Comparison of ENCODE assay signal across 22 mouse cellular contexts in genomic region chr2:93681321-93681720, GRCm38 (mm10). TPM values are rescaled to one million over a fixed set of nuclear protein-coding genes. Genes with fewer than 3 reads are reported as not detected.
"Had no signal": no experiment of that assay in that cellular context is flagged by ENCODE, and none has a peak within 500 bp of the region (broad histone marks: within the 10 kb centered on the region; RNA-seq: fewer than 3 reads in every experiment).

No protein-coding gene starts in this region.

- H3K36me3 ChIP-seq: midbrain, embryonic 10.5 days; midbrain, embryonic 12.5 days; neural tube, embryonic 13.5 days; neural tube, embryonic 15.5 days had no signal

- H3K4me1 ChIP-seq: neural tube, embryonic 13.5 days; neural tube, embryonic 15.5 days had no signal

- H3K9me3 ChIP-seq: midbrain, embryonic 10.5 days; midbrain, embryonic 12.5 days; neural tube, embryonic 13.5 days; neural tube, embryonic 15.5 days had no signal

- H3K4me2 ChIP-seq: lung, embryonic 14.5 days; midbrain, embryonic 12.5 days; neural tube, embryonic 13.5 days; neural tube, embryonic 15.5 days had no signal

- DNase-seq: lung, adult 18-20 months; lung, embryonic 14.5 days; lung, postnatal 10 days; lung, postnatal 4 days; midbrain, embryonic 14.5 days; retina, postnatal 1 day; right cerebral cortex, adult 18-20 months; right cerebral cortex, postnatal 25 days; right cerebral cortex, postnatal 4 days; spleen, adult 18-20 months; thymus, adult 18-20 months; thymus, postnatal 25 days; thymus, postnatal 4 days had no signal

- H3K4me3 ChIP-seq: midbrain, embryonic 10.5 days; midbrain, embryonic 12.5 days; myocyte; neural tube, embryonic 13.5 days; neural tube, embryonic 15.5 days had no signal

- H3K9ac ChIP-seq: lung, embryonic 14.5 days; midbrain, embryonic 12.5 days; neural tube, embryonic 13.5 days; neural tube, embryonic 15.5 days had no signal

- H3K27me3 ChIP-seq: neural tube, embryonic 13.5 days; neural tube, embryonic 15.5 days had no signal

- H3K27ac ChIP-seq: midbrain, embryonic 10.5 days; midbrain, embryonic 12.5 days; neural tube, embryonic 13.5 days; neural tube, embryonic 15.5 days had no signal

RNA-seq across cellular contexts. Expression of gene Alx4, which starts 39.1 kb away (rescaled TPM):
- total RNA-seq: megakaryocyte, adult 5-6 weeks; megakaryocyte-erythroid progenitor cell, adult 5-6 weeks had no signal
- polyA plus RNA-seq: myocyte; small intestine, adult 2 months; stomach, embryonic 14.5 days had no signal
